Mouse (Mus musculus) neural tube, embryonic 13.5 days (tissue): ENCODE measurements around the gene Nfil3. TPM values are rescaled to one million over a fixed set of nuclear protein-coding genes. Genes with fewer than 3 reads are reported as not detected.
A peak's percentile ranks its signal among the peaks of the same experiment; 100 is the strongest.

Source experiments
- ATAC-seq: fragments of 200-750 bp; cut with Nextera tagmentation; 2 replicates; pipeline ENCODE4 v1.8.0; 2017; ENCODE audit warnings: low read depth, mild to moderate bottlenecking, moderate TSS enrichment, moderate library complexity
- H3K27ac ChIP-seq: fragments of 300-500 bp; sonication (generic); replicated peaks from 2 replicates; pipeline ENCODE4 v1.5.1; 2015; ENCODE audit warnings: moderate library complexity, mild to moderate bottlenecking, inconsistent platforms
- H3K27me3 ChIP-seq: fragments of 300-500 bp; sonication (generic); 2 replicates; pipeline ENCODE4 v1.6.1; 2015; ENCODE audit warnings: mild to moderate bottlenecking, inconsistent platforms
- H3K36me3 ChIP-seq: fragments of 300-500 bp; sonication (generic); 2 replicates; pipeline ENCODE4 v1.6.1; 2015; ENCODE audit warnings: mild to moderate bottlenecking, inconsistent platforms
- H3K4me1 ChIP-seq: fragments of 300-500 bp; sonication (generic); replicated peaks from 2 replicates; pipeline ENCODE4 v1.6.1; 2015; ENCODE audit warnings: inconsistent platforms
- H3K4me2 ChIP-seq: fragments of 300-500 bp; sonication (generic); 2 replicates; pipeline ENCODE4 v1.6.1; 2015; ENCODE audit warnings: inconsistent platforms, mild to moderate bottlenecking, moderate library complexity
- H3K4me3 ChIP-seq: fragments of 300-500 bp; sonication (generic); 2 replicates; pipeline ENCODE4 v1.5.1; 2015; ENCODE audit warnings: mild to moderate bottlenecking, inconsistent platforms
- H3K9ac ChIP-seq: fragments of 300-500 bp; sonication (generic); 2 replicates; pipeline ENCODE4 v1.6.1; 2015; ENCODE audit warnings: moderate library complexity, mild to moderate bottlenecking, inconsistent platforms
- H3K9me3 ChIP-seq: fragments of 300-500 bp; sonication (generic); 2 replicates; pipeline ENCODE4 v1.6.1; 2016; ENCODE audit warnings: inconsistent platforms
- whole genome bisulfite sequencing: fragments of 180-500 bp; shearing (Covaris S2); methylation state at CpG from one replicate; pipeline ENCODE4 v1.1.7; 2015; 5-methylcytosine and 5-hydroxymethylcytosine counted together
- polyA plus RNA-seq: library from polyadenylated mRNA; unstranded; fragments of >200 nt; fragmentation: Nextera tagmentation; extraction: Ambion mirVana; gene quantifications from 2 replicates; pipeline ENCODE4 v1.2.1, GENCODE M21; 2015

Gene Nfil3
- polyA plus RNA-seq, 1 experiment from 2014 or later, result 53.6 TPM

- Histone ChIP-seq H3K27ac (no peak overlapping the region), H3K9me3 (no peaks in the 10 kb centered on the region), H3K4me2 (no peak overlapping the region), H3K4me3 (no peak overlapping the region), H3K27me3 (no peaks in the 10 kb centered on the region), H3K4me1 (no peaks in the 10 kb centered on the region), H3K9ac (no peak overlapping the region), H3K36me3 (no peaks in the 10 kb centered on the region)
- ATAC-seq, result no peak
- 90% methylated on average over 10 of the region's 10 CpGs for WGBS
These were observed 17.7 kb upstream of the Nfil3 start for GRCm38 (mm10) chr13:52998541-52998940.

DNA sequence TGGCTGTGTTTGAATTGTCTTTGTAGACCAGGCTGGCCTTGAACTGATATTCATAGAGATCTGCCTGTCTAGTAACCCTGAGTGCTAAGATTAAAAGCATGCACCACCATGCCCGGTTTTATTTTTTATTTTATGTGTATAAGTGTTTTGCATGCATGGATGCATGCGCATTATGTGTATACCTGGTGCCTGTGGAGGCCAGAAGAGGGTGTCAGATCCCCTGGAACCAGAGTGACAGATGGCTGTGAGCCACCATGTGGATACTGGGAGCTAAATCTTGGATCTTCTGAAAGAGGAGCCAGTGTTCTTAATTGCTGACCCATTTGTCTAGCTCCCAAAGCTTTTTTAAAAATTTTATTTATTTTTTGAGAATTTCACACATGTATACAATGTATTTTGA is 16.9 kb upstream of the Nfil3 start:
- Histone ChIP-seq H3K4me3 (no peak overlapping the region), H3K27me3 (no peaks in the 10 kb centered on the region), H3K9me3 (no peaks in the 10 kb centered on the region), H3K4me1 (no peaks in the 10 kb centered on the region), H3K9ac (no peak overlapping the region), H3K4me2 (no peak overlapping the region), H3K36me3 (no peaks in the 10 kb centered on the region), H3K27ac (no peak overlapping the region)
- no peak for ATAC-seq
- WGBS, result 83% methylated on average over 2 of the region's 2 CpGs

DNA sequence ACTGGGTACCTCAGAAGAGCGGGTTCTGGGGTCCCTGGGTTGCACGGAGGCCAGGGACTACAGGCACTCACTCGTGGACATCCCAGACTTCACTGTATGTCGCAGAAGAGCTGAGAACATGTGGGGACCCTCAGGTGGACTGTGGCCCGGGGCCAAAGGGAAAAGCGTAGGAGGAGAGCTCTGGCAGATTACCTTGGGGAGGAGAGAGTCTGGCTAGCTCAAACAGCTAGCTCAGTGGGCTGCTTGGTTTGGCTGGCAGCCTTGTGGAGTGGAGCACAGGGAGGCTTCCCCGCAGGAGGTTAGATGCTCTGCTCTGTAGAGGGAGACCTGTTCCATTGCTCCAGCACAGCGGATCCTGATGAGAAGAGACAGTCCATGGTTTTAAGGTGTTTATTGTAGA is 15.3 kb upstream of the Nfil3 start:
- Histone ChIP-seq H3K9ac (no peak overlapping the region), H3K27ac (no peak overlapping the region), H3K27me3 (no peaks in the 10 kb centered on the region), H3K4me2 (no peak overlapping the region), H3K4me1 (no peaks in the 10 kb centered on the region), H3K36me3 (no peaks in the 10 kb centered on the region), H3K4me3 (no peak overlapping the region), H3K9me3 (no peaks in the 10 kb centered on the region)
- ATAC-seq, result no peak
- 80% methylated on average over 8 of the region's 8 CpGs for WGBS

- Histone ChIP-seq H3K9me3 (no peaks in the 10 kb centered on the region), H3K4me3 (no peak overlapping the region), H3K27me3 (no peaks in the 10 kb centered on the region), H3K4me1 (no peaks in the 10 kb centered on the region), H3K27ac (no peak overlapping the region), H3K4me2 (no peak overlapping the region), H3K9ac (no peak overlapping the region), H3K36me3 (no peaks in the 10 kb centered on the region)
- ATAC-seq, result no peak
- 87% methylated on average over 10 of the region's 10 CpGs for WGBS
These were observed 13.5 kb upstream of the Nfil3 start for GRCm38 (mm10) chr13:52994197-52994881.

DNA sequence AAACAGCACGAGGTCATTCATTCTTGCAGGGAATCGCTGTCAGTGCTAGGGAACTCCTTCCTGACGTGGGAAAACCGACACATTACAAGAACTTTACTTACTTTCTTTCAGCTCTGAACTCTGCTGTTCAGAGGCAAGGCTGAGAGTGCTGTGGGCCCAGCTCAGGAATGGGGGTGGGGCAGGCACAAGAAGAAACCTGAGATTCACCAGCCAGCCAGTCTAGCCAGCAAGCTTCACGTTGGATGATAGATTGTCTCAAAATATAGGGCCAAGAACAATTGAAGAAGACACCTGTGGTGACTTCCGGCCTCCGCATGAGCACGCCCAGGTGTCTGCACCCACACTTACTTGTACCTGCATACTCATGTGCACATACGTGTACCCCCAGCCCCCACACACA is 9.3 kb upstream of the Nfil3 start:
- Histone ChIP-seq H3K36me3 (no peaks in the 10 kb centered on the region), H3K27me3 (no peaks in the 10 kb centered on the region), H3K4me3 (no peak overlapping the region), H3K9me3 (no peaks in the 10 kb centered on the region), H3K4me2 (no peak overlapping the region), H3K27ac (no peak overlapping the region), H3K4me1 (no peaks in the 10 kb centered on the region), H3K9ac (no peak overlapping the region)
- WGBS, result 64% methylated on average over 9 of the region's 9 CpGs
- no peak for ATAC-seq

DNA sequence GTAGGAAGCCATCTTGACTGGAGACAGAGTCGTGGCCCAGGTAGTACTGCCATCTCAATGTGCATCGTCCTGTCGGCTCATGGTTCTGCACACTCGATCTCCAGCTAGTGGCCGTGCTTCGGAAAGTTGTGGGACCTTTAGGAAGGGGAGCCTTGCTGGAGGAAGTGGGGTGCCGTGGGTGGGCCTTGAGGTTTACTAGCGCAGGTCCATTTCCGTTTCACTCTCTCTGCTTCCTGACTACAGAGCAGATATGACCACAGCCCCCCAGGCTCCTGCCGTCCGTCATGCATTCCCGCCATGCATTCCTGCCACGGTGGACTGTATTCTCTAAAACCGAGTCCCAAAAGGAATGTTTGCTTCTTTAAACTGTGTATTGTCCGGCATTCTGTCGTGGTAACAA is 8.1 kb upstream of the Nfil3 start:
- Histone ChIP-seq H3K9ac (no peak overlapping the region), H3K27me3 (0 out of 2 replicates have a peak, but pooled peaks cover under 1% of the 10 kb centered on the region), H3K9me3 (no peaks in the 10 kb centered on the region), H3K4me2 (no peak overlapping the region), H3K27ac (no peak overlapping the region), H3K4me3 (no peak overlapping the region), H3K36me3 (no peaks in the 10 kb centered on the region), H3K4me1 (no peaks in the 10 kb centered on the region)
- WGBS, result 90% methylated on average over 16 of the region's 16 CpGs
- no peak for ATAC-seq

DNA sequence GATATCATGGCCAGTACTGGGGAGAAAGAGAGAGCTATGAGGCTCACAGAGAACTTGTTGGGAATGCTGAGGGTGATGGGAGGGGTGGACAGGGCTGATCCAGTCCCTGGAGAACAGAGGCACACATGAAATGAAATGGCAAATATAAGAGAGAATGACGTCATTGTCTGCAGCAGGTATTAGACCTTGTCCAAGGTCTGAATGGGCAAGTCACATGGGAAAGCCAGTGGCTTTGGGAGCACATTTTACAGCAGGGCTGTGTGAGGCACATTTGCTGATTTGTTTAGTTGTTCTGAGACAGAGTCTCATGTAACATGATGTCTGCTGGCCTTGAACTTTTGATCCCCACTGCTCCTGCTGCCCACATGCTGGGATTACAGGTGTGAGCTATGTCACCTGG is 7.0 kb upstream of the Nfil3 start:
- Histone ChIP-seq H3K27me3 (peaks cover 9% of the 10 kb centered on the region; the same call in 1 of the 2 replicates), H3K4me3 (no peak overlapping the region), H3K4me2 (no peak overlapping the region), H3K36me3 (no peaks in the 10 kb centered on the region), H3K9ac (no peak overlapping the region), H3K27ac (no peak overlapping the region), H3K9me3 (no peaks in the 10 kb centered on the region), H3K4me1 (no peaks in the 10 kb centered on the region)
- WGBS, result 82% methylated on average over 1 of the region's 1 CpGs
- no peak for ATAC-seq

DNA sequence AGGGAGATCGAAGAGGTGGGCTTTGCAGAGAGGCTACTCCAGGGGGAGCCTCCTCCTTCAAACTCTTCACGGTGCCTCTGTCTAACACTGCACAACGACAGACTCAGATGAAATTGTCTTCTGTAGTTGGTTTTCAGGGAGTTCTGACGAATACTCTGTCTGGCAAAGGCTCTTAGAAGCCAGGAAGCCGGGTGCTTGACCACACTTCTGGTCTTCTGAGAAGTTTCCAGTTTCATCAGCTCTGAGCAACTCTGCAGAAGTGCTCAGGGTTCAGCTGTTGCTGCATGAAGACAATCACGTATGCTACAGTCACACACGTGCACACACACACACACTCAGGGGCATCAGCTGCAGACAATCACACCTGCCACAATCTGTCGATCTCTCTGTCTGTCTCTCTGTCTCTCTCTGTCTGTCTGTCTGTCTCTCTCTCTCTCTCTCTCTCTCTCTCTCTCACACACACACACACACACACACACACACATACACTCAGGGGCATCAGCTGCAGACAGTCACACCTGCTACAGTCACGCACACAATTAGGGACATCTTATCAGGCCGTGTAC is 5.4 kb upstream of the Nfil3 start:
- no peak overlapping the region for H3K9ac ChIP-seq
- no peak for ATAC-seq
- no peak overlapping the region for H3K4me3 ChIP-seq
- no peak overlapping the region for H3K4me2 ChIP-seq
- H3K9me3 ChIP-seq, result no peaks in the 10 kb centered on the region
- H3K4me1 ChIP-seq, result peaks cover 15% of the 10 kb centered on the region
- no peaks in the 10 kb centered on the region for H3K36me3 ChIP-seq
- peaks cover 14% of the 10 kb centered on the region; the same call in 1 of the 2 replicates for H3K27me3 ChIP-seq
- H3K27ac ChIP-seq, result no peak overlapping the region
- WGBS, result 83% methylated on average over 10 of the region's 10 CpGs

GRCm38 (mm10) chr13:52985508-52986214 is 4.8 kb upstream of the Nfil3 start:
- WGBS, result 83% methylated on average over 12 of the region's 12 CpGs
- Histone ChIP-seq H3K27ac (no peak overlapping the region), H3K4me1 (peaks cover 15% of the 10 kb centered on the region), H3K9me3 (no peaks in the 10 kb centered on the region), H3K4me2 (no peak overlapping the region), H3K4me3 (no peak overlapping the region), H3K27me3 (peaks cover 14% of the 10 kb centered on the region; the same call in 1 of the 2 replicates), H3K36me3 (no peaks in the 10 kb centered on the region), H3K9ac (no peak overlapping the region)
- ATAC-seq, result no peak

DNA sequence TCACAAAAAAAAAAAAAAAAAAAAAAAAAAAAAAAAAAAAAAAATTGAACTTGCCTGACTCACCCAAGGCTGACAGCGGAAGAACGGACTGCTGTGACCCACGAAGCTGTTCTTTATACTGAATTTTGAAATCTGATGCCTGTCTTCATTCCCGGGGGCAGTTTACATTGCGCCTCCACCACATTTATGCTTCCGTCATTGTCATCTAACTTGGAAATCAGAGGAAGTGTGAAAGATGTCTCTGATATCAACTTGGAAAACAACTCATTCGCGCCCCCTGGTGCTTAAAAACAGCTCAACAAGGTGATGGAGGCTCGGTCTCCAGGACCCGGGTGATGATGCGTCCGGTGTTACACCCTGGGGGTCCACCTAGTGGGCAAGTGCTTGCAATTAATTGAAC is 1.8 kb upstream of the Nfil3 start:
- ATAC-seq, result no peak
- Histone ChIP-seq H3K27me3 (peaks cover 14% of the 10 kb centered on the region; the same call in 1 of the 2 replicates), H3K27ac (no peak overlapping the region), H3K4me3 (0 out of 2 replicates have a peak overlapping the region, but pooled peaks have one; percentile 2), H3K36me3 (no peaks in the 10 kb centered on the region), H3K9me3 (no peaks in the 10 kb centered on the region), H3K4me1 (peaks cover 23% of the 10 kb centered on the region), H3K4me2 (peak overlapping the region; percentile 98), H3K9ac (no peak overlapping the region)
- under 1% methylated on average over 12 of the region's 12 CpGs for WGBS

DNA sequence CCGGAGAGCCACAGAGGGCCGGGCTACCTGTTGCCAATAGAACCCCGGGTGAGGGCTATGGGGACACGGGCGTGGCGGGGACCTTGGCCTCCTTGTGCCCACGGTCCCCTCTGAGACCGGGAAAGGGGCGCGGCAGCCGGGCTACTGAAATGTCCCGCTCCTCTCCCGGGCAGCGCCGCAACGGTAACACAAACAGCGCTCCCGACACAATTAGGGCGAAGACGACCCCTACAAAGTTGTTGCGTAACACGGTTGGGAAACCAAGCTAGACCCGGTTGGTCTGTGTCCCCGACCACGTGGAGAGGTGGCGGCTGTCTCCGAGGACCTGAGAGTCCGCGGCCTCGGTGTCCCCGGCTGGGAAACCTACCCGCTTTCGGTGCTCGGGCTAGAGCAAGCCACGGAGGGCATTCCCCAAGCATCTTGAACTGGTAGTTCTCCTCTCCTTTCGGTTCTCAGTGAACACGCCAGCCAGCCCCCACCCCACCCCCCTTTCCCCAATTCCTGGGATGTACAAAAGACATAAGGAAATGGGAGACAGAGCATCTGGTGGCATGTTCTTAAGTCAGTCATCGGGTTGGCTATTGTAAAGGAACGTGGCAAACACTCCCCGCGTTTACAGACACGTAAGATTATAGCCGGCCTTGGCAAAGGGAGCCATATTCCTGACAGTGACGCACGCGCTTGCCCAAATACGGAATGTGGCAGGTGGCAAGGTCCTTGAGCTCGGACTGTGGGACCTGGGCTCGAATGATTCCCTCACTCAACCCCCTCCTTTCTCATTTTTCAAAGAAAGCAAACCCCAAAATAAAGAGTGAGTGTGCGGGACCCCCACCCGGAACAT is 788 bp upstream of the Nfil3 start:
- H3K27ac ChIP-seq, result peak overlapping the region; percentile 98
- peak; percentile 6; the same call in 1 of the 2 replicates for ATAC-seq

More for the DNA sequence above, 788 bp upstream of the Nfil3 start:
- Histone ChIP-seq H3K4me3 (peak overlapping the region; percentile 89), H3K9ac (peak overlapping the region; percentile 96), H3K4me1 (peaks cover 33% of the 10 kb centered on the region), H3K9me3 (no peaks in the 10 kb centered on the region), H3K36me3 (no peaks in the 10 kb centered on the region), H3K27me3 (peaks cover 14% of the 10 kb centered on the region; the same call in 1 of the 2 replicates), H3K4me2 (peak overlapping the region; percentile 98)
- WGBS, result 1% methylated on average over 51 of the region's 51 CpGs
